Mouse (Mus musculus) liver, embryonic 12.5 days (tissue): Measurements from ENCODE around the gene Suclg1. TPM values are rescaled to one million over a fixed set of nuclear protein-coding genes. Genes with fewer than 3 reads are reported as not detected.

ENCODE experiments used
- ATAC-seq: fragments of 200-750 bp; cut with Nextera tagmentation; 2 replicates; pipeline ENCODE4 v1.8.0; 2017; ENCODE audit warnings: moderate number of reproducible peaks, mild to moderate bottlenecking, moderate library complexity
- H3K27ac ChIP-seq: fragments of 300-500 bp; sonication (generic); 2 replicates; pipeline ENCODE4 v1.5.1; 2016; ENCODE audit warnings: mild to moderate bottlenecking
- H3K27me3 ChIP-seq: fragments of 300-500 bp; sonication (generic); replicated peaks from 2 replicates; pipeline ENCODE4 v1.6.1; 2016; ENCODE audit warnings: mild to moderate bottlenecking, moderate library complexity
- H3K36me3 ChIP-seq: fragments of 300-500 bp; sonication (generic); 2 replicates; pipeline ENCODE4 v1.6.1; 2016; ENCODE audit warnings: mild to moderate bottlenecking, moderate library complexity
- H3K4me1 ChIP-seq: fragments of 300-500 bp; sonication (generic); 2 replicates; pipeline ENCODE4 v1.6.1; 2016
- H3K4me2 ChIP-seq: fragments of 300-500 bp; sonication (generic); 2 replicates; pipeline ENCODE4 v1.6.1; 2016; ENCODE audit warnings: mild to moderate bottlenecking, moderate library complexity
- H3K4me3 ChIP-seq: fragments of 300-500 bp; sonication (generic); 2 replicates; pipeline ENCODE4 v1.5.1; 2016; ENCODE audit warnings: mild to moderate bottlenecking, moderate library complexity
- H3K9ac ChIP-seq: fragments of 300-500 bp; sonication (generic); 2 replicates; pipeline ENCODE4 v1.6.1; 2016; ENCODE audit warnings: mild to moderate bottlenecking, moderate library complexity
- H3K9me3 ChIP-seq: fragments of 300-500 bp; sonication (generic); replicated peaks from 2 replicates; pipeline ENCODE4 v1.6.1; 2016; ENCODE audit warnings: mild to moderate bottlenecking, moderate library complexity
- WGBS: fragments of 180-500 bp; shearing (Covaris S2); methylation state at CpG from one replicate; pipeline ENCODE4 v1.1.7; 2016; ENCODE audit not compliant: insufficient replicate concordance; 5-methylcytosine and 5-hydroxymethylcytosine counted together
- polyA plus RNA-seq: library from polyadenylated mRNA; unstranded; fragments of >200 nt; fragmentation: Nextera tagmentation; extraction: Ambion mirVana; gene quantifications from 2 replicates; pipeline ENCODE4 v1.2.1, GENCODE M21; 2016

Suclg1 gene
- polyA plus RNA-seq, 1 experiment from 2014 or later: 132 TPM

GRCm38 (mm10) chr6:73252396-73252795, 4.2 kb downstream of the Suclg1 start:
- Histone ChIP-seq H3K27ac (no peak overlapping the region), H3K4me1 (peaks cover 50% of the 10 kb centered on the region), H3K36me3 (peaks cover 16% of the 10 kb centered on the region), H3K9me3 (no peaks in the 10 kb centered on the region), H3K4me2 (no peak overlapping the region), H3K9ac (no peak overlapping the region), H3K4me3 (no peak overlapping the region), H3K27me3 (no peaks in the 10 kb centered on the region)
- no peak for ATAC-seq

- ATAC-seq: no peak
- WGBS: 86% methylated on average over 2 of the region's 2 CpGs
- Histone ChIP-seq H3K4me1 (peaks cover 50% of the 10 kb centered on the region), H3K4me2 (no peak overlapping the region), H3K27ac (no peak overlapping the region), H3K27me3 (no peaks in the 10 kb centered on the region), H3K9me3 (no peaks in the 10 kb centered on the region), H3K4me3 (no peak overlapping the region), H3K36me3 (peaks cover 22% of the 10 kb centered on the region), H3K9ac (no peak overlapping the region)
These were observed 4.8 kb downstream of the Suclg1 start for GRCm38 (mm10) chr6:73253006-73253405.

GRCm38 (mm10) chr6:73253584-73253983, 5.4 kb downstream of the Suclg1 start:
- Histone ChIP-seq H3K9me3 (no peaks in the 10 kb centered on the region), H3K36me3 (peaks cover 27% of the 10 kb centered on the region), H3K4me2 (no peak overlapping the region), H3K27me3 (no peaks in the 10 kb centered on the region), H3K9ac (no peak overlapping the region), H3K4me3 (no peak overlapping the region), H3K4me1 (peaks cover 50% of the 10 kb centered on the region), H3K27ac (no peak overlapping the region)
- ATAC-seq: no peak
- 61% methylated on average over 4 of the region's 4 CpGs for WGBS

GRCm38 (mm10) chr6:73254307-73255228, 6.4 kb downstream of the Suclg1 start:
- H3K9ac ChIP-seq: no peak overlapping the region
- ATAC-seq: no peak; the same call in 1 of the 2 replicates
- H3K4me2 ChIP-seq: no peak overlapping the region
- peaks cover 43% of the 10 kb centered on the region for H3K4me1 ChIP-seq
- peaks cover 37% of the 10 kb centered on the region for H3K36me3 ChIP-seq
- H3K27me3 ChIP-seq: no peaks in the 10 kb centered on the region
- H3K9me3 ChIP-seq: no peaks in the 10 kb centered on the region
- WGBS: 63% methylated on average over 9 of the region's 9 CpGs
- no peak overlapping the region for H3K4me3 ChIP-seq
- H3K27ac ChIP-seq: 0 out of 2 replicates have a peak overlapping the region, but pooled peaks have one; percentile 1

- Histone ChIP-seq H3K4me3 (no peak overlapping the region), H3K9ac (no peak overlapping the region), H3K27me3 (no peaks in the 10 kb centered on the region), H3K4me2 (no peak overlapping the region), H3K4me1 (peaks cover 32% of the 10 kb centered on the region), H3K36me3 (peaks cover 56% of the 10 kb centered on the region), H3K9me3 (no peaks in the 10 kb centered on the region), H3K27ac (no peak overlapping the region)
- 90% methylated on average over 7 of the region's 7 CpGs for WGBS
- ATAC-seq: no peak
These were observed 8.9 kb downstream of the Suclg1 start for GRCm38 (mm10) chr6:73257068-73257467.

- Histone ChIP-seq H3K36me3 (peaks cover 84% of the 10 kb centered on the region), H3K27me3 (no peaks in the 10 kb centered on the region), H3K4me1 (peaks cover 1% of the 10 kb centered on the region), H3K9me3 (no peaks in the 10 kb centered on the region), H3K27ac (no peak overlapping the region), H3K9ac (no peak overlapping the region), H3K4me3 (no peak overlapping the region), H3K4me2 (no peak overlapping the region)
- ATAC-seq: no peak
- 92% methylated on average over 6 of the region's 6 CpGs for WGBS
These were observed 11.9 kb downstream of the Suclg1 start for GRCm38 (mm10) chr6:73260110-73260509.

GRCm38 (mm10) chr6:73264801-73265200, 16.6 kb downstream of the Suclg1 start:
- Histone ChIP-seq H3K9ac (no peak overlapping the region), H3K27ac (no peak overlapping the region), H3K4me3 (no peak overlapping the region), H3K4me2 (no peak overlapping the region), H3K36me3 (peaks cover 91% of the 10 kb centered on the region), H3K9me3 (no peaks in the 10 kb centered on the region), H3K27me3 (no peaks in the 10 kb centered on the region), H3K4me1 (no peaks in the 10 kb centered on the region)
- no peak for ATAC-seq
- 80% methylated on average over 2 of the region's 2 CpGs for WGBS

GRCm38 (mm10) chr6:73267738-73268311, 19.6 kb downstream of the Suclg1 start:
- ATAC-seq: no peak
- Histone ChIP-seq H3K4me3 (no peak overlapping the region), H3K4me1 (no peaks in the 10 kb centered on the region), H3K4me2 (no peak overlapping the region), H3K27me3 (no peaks in the 10 kb centered on the region), H3K9me3 (no peaks in the 10 kb centered on the region), H3K9ac (no peak overlapping the region), H3K36me3 (peaks cover 95% of the 10 kb centered on the region), H3K27ac (no peak overlapping the region)
- 78% methylated on average over 8 of the region's 8 CpGs for WGBS

- Histone ChIP-seq H3K27ac (no peak overlapping the region), H3K4me2 (no peak overlapping the region), H3K9ac (no peak overlapping the region), H3K4me3 (no peak overlapping the region), H3K9me3 (no peaks in the 10 kb centered on the region), H3K36me3 (peaks cover 90% of the 10 kb centered on the region), H3K27me3 (no peaks in the 10 kb centered on the region), H3K4me1 (no peaks in the 10 kb centered on the region)
- no peak for ATAC-seq
- WGBS: 92% methylated on average over 3 of the region's 3 CpGs
These were observed 21.2 kb downstream of the Suclg1 start for GRCm38 (mm10) chr6:73269374-73269773.

- H3K4me3 ChIP-seq: no peak overlapping the region
- H3K27me3 ChIP-seq: no peaks in the 10 kb centered on the region
- no peak overlapping the region for H3K4me2 ChIP-seq
- H3K4me1 ChIP-seq: no peaks in the 10 kb centered on the region
- H3K9me3 ChIP-seq: no peaks in the 10 kb centered on the region
- WGBS: 84% methylated on average over 3 of the region's 3 CpGs
- no peak for ATAC-seq
- H3K9ac ChIP-seq: no peak overlapping the region
- no peak overlapping the region for H3K27ac ChIP-seq
- peaks cover 92% of the 10 kb centered on the region for H3K36me3 ChIP-seq
These were observed 23.4 kb downstream of the Suclg1 start for GRCm38 (mm10) chr6:73271546-73272091.

GRCm38 (mm10) chr6:73275002-73275401, 26.8 kb downstream of the Suclg1 start:
- H3K27me3 ChIP-seq: no peaks in the 10 kb centered on the region
- H3K4me3 ChIP-seq: no peak overlapping the region
- H3K4me2 ChIP-seq: no peak overlapping the region
- H3K9ac ChIP-seq: no peak overlapping the region
- no peak overlapping the region for H3K27ac ChIP-seq
- 80% methylated on average over 5 of the region's 5 CpGs for WGBS
- peaks cover 85% of the 10 kb centered on the region for H3K36me3 ChIP-seq
- no peaks in the 10 kb centered on the region for H3K4me1 ChIP-seq
- ATAC-seq: no peak
- H3K9me3 ChIP-seq: no peaks in the 10 kb centered on the region

GRCm38 (mm10) chr6:73279681-73280080, 31.5 kb downstream of the Suclg1 start:
- ATAC-seq: no peak

More at GRCm38 (mm10) chr6:73279681-73280080, 31.5 kb downstream of the Suclg1 start:
- Histone ChIP-seq H3K4me3 (no peak overlapping the region), H3K9ac (no peak overlapping the region), H3K27ac (no peak overlapping the region), H3K4me1 (no peaks in the 10 kb centered on the region), H3K4me2 (no peak overlapping the region), H3K9me3 (no peaks in the 10 kb centered on the region), H3K27me3 (no peaks in the 10 kb centered on the region), H3K36me3 (peaks cover 43% of the 10 kb centered on the region)
- 72% methylated on average over 8 of the region's 8 CpGs for WGBS
